Comparison of ENCODE assay signal across 1 mouse cellular context in genomic region chr10:80281921-80282371, GRCm38 (mm10).
TF ChIP-seq lines count a peak whose summit lies in the region.

No protein-coding gene starts in this region.

TF ChIP-seq in CH12.LX, 34 proteins besides CTCF, POLR2A, EP300 and RAD21:
- no peak for TF ChIP-seq PAX5 (IDR thresholded peaks at IDR 0.05; ENCODE audit: low read length)
- peak; percentile 77; the same call in 1 of the 2 replicates for TF ChIP-seq CHD2 (IDR thresholded peaks at IDR 0.05; ENCODE audit: low read length)
- TF ChIP-seq GABPA (IDR thresholded peaks at IDR 0.05; ENCODE audit: insufficient replicate concordance, low read depth, low read length): no peak
- peak; percentile 45; the same call in 1 of the 2 replicates for TF ChIP-seq ZMIZ1 (IDR thresholded peaks at IDR 0.05; ENCODE audit: low read depth, low read length)
- TF ChIP-seq USF1 (IDR thresholded peaks at IDR 0.05; ENCODE audit: low read depth, low read length): no peak
- no peak for TF ChIP-seq E2F4 (IDR thresholded peaks at IDR 0.05; ENCODE audit: insufficient replicate concordance, low read depth, low read length)
- peak; percentile 63; the same call in 1 of the 2 replicates for TF ChIP-seq TCF12 (IDR thresholded peaks at IDR 0.05; ENCODE audit: low read depth, low read length)
- no peak for TF ChIP-seq MAFK (IDR thresholded peaks at IDR 0.05; ENCODE audit: insufficient replicate concordance, low read length)
- peak; percentile 48 for TF ChIP-seq ETS1 (conservative IDR thresholded peaks at IDR 0.05; ENCODE audit: low read depth, low read length)
- TF ChIP-seq NRF1 (IDR thresholded peaks at IDR 0.05; ENCODE audit: low read depth, low read length): peak; percentile 26; the same call in 1 of the 2 replicates
- no peak for TF ChIP-seq BHLHE40 (IDR thresholded peaks at IDR 0.05; ENCODE audit: low read depth, low read length)
- TF ChIP-seq MAX (IDR thresholded peaks at IDR 0.05; ENCODE audit: low read length): peak; percentile 50; the same call in 1 of the 2 replicates
- TF ChIP-seq NELFE (IDR thresholded peaks at IDR 0.05; ENCODE audit: low read depth, low read length): no peak
- no peak for TF ChIP-seq ZC3H11A (IDR thresholded peaks at IDR 0.05; ENCODE audit: low read depth, low read length)
- TF ChIP-seq RCOR1 (conservative IDR thresholded peaks at IDR 0.05; ENCODE audit: low read depth, low read length): no peak
- TF ChIP-seq UBTF (IDR thresholded peaks at IDR 0.05; ENCODE audit: low read depth, low read length): 0 out of 2 replicates have a peak, but pooled peaks have one; percentile 31
- peak; percentile 49; the same call in 1 of the 2 replicates for TF ChIP-seq IRF4 (IDR thresholded peaks at IDR 0.05; ENCODE audit: low read depth, low read length)
- peak; percentile 79 for TF ChIP-seq SIN3A (IDR thresholded peaks at IDR 0.05; ENCODE audit: low read length)
- TF ChIP-seq JUND (conservative IDR thresholded peaks at IDR 0.05; ENCODE audit: low read depth, low read length): no peak
- no peak for TF ChIP-seq ZKSCAN1 (IDR thresholded peaks at IDR 0.05; ENCODE audit: borderline replicate concordance, low read depth, low read length)
- TF ChIP-seq TBP (conservative IDR thresholded peaks at IDR 0.05; ENCODE audit: low read depth, low read length): no peak
- peak; percentile 69 for TF ChIP-seq MXI1 (IDR thresholded peaks at IDR 0.05; ENCODE audit: low read depth, low read length)
- no peak; the same call in 1 of the 2 replicates for TF ChIP-seq HCFC1 (IDR thresholded peaks at IDR 0.05; ENCODE audit: low read depth, low read length)
- peak; percentile 51 for TF ChIP-seq ELF1 (IDR thresholded peaks at IDR 0.05; ENCODE audit: low read depth, low read length)
- 0 out of 2 replicates have a peak, but pooled peaks have one; percentile 31 for TF ChIP-seq MEF2A (IDR thresholded peaks at IDR 0.05; ENCODE audit: borderline replicate concordance, low read depth, low read length)
- no peak for TF ChIP-seq USF2 (conservative IDR thresholded peaks at IDR 0.05; ENCODE audit: low read depth, low read length)
- TF ChIP-seq MYC (IDR thresholded peaks at IDR 0.05; ENCODE audit: low read depth, low read length): no peak
- peak; percentile 76 for TF ChIP-seq MAZ (IDR thresholded peaks at IDR 0.05; ENCODE audit: low read depth, low read length)
- TF ChIP-seq CHD1 (IDR thresholded peaks at IDR 0.05; ENCODE audit: low read depth, low read length): no peak
